Mouse (Mus musculus) small intestine, adult 2 months (tissue): ENCODE measurements at regions not wholly inside any gene's neighbourhood (a gene's known extent, or its start where the extent isn't known, plus 50 kb on each side); places are given as distances from the start of the nearest gene placed in this dataset.

ENCODE experiments used
- CTCF ChIP-seq: fragments of 200-500 bp; IDR thresholded peaks from 2 replicates; pipeline ENCODE4 v1.5.1; 2012; ENCODE audit warnings: low read depth, mild to moderate bottlenecking, control low read depth, inconsistent platforms, low read length, moderate library complexity, mixed read lengths; ENCODE audit not compliant: insufficient replicate concordance, insufficient read length; ENCODE audit errors: extremely low read depth
- POLR2A ChIP-seq: fragments of 200-500 bp; IDR thresholded peaks from 2 replicates; pipeline ENCODE4 v1.6.1; 2012; ENCODE audit warnings: low read depth, mild to moderate bottlenecking, control low read depth, inconsistent platforms, low read length, moderate library complexity

GRCm38 (mm10) chr4:106250048-106250447, 66.0 kb upstream of the Usp24 start:
- TF ChIP-seq POLR2A (no peak), CTCF (no peak)
